Mouse (Mus musculus) ES-Bruce4 (cell line): ENCODE results near the gene Mbl1.

Experiments
- CTCF ChIP-seq: IDR thresholded peaks from one replicate; pipeline ENCODE4 v1.8.1; 2011; ENCODE audit warnings: low read depth, low read length
- EP300 ChIP-seq: IDR thresholded peaks from 2 replicates; pipeline ENCODE4 v1.6.1; 2011; ENCODE audit warnings: low read depth, low read length; ENCODE audit not compliant: insufficient read depth
- POLR2A ChIP-seq: IDR thresholded peaks from one replicate; pipeline ENCODE4 v1.8.1; 2011; ENCODE audit warnings: low read length; ENCODE audit not compliant: insufficient read depth

DNA sequence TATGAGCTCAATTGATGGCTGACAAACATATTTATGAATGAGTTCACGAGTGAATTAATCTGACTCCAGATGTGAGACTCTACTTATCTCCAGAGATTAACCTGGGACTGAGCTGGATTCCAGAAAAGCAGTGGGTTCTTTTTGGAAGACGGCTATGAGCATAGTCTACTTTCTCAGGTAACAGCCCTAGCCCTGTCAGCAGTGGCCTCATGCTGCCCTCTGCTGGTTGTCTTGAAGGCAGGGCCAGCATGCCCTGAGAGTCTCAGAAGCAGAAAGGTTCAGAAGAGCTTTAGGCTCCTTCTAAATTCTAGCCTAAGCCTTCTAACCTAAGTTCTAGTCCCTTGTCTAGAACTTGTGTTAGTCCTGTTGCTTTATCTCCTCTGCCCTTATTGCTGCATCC is 11.4 kb downstream of the Mbl1 start:
- TF ChIP-seq POLR2A (no peak), CTCF (peak; percentile 79), EP300 (no peak)
